ENCODE assay signal across 9 mouse cellular contexts in the genomic region with DNA sequence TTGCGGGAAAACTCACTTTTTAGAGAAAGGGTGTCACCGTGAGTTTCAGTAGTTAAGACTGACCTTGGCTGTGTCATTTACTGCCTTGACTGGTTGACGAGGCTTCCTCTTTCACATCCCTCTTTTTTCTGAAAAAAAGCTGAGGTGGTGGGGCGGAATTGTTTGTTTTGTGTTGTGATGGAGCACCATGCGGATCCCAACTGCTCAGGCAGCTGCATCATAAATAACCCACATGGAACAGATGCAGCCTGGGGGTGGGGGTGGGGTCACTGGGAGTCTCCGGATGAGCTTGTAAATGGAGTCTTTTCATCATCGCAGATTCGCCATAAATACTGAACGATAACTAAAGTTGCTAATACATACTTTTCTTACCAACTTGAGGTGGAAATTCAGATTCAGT.
A peak's percentile ranks its signal among the peaks of the same experiment; 100 is the strongest.
DNase-seq lines count a peak whose midpoint lies in the region; ATAC-seq lines count a peak whose summit lies in the region.
"Had no signal": no experiment of that assay in that cellular context is flagged by ENCODE, and none has a peak within 500 bp of the region (broad histone marks: within the 10 kb centered on the region; RNA-seq: fewer than 3 reads in every experiment).

No protein-coding gene starts in this region.

- WGBS in midbrain, embryonic 13.5 days, result 61% methylated on average over 9 of the region's 9 CpGs
- WGBS in midbrain, embryonic 11.5 days, result 71% methylated on average over 9 of the region's 9 CpGs
- WGBS in stomach, embryonic 15.5 days, result 33% methylated on average over 9 of the region's 9 CpGs

- no peak overlapping the region for H3K4me2 ChIP-seq in midbrain, embryonic 13.5 days (replicated peaks)
- no peak overlapping the region for H3K4me2 ChIP-seq in midbrain, embryonic 11.5 days
- H3K4me2 ChIP-seq in stomach, embryonic 15.5 days, result peak overlapping the region; percentile 40

- no peak overlapping the region for H3K4me3 ChIP-seq in midbrain, embryonic 13.5 days (replicated peaks)
- no peak overlapping the region for H3K4me3 ChIP-seq in midbrain, embryonic 11.5 days (ENCODE audit: low read depth, low read length)
- H3K4me3 ChIP-seq in stomach, embryonic 15.5 days (replicated peaks), result peak overlapping the region; percentile 15; the same call in 1 of the 2 replicates

- no peaks in the 10 kb centered on the region for H3K36me3 ChIP-seq in midbrain, embryonic 13.5 days
- H3K36me3 ChIP-seq in midbrain, embryonic 11.5 days (ENCODE audit: control insufficient read depth, insufficient read depth, low read length), result no peaks in the 10 kb centered on the region
- H3K36me3 ChIP-seq in stomach, embryonic 15.5 days, result no peaks in the 10 kb centered on the region

- 0 out of 2 replicates have a peak overlapping the region, but pooled peaks have one; percentile 52 for H3K27ac ChIP-seq in midbrain, embryonic 13.5 days
- H3K27ac ChIP-seq in midbrain, embryonic 11.5 days (ENCODE audit: low read depth, low read length), result no peak overlapping the region
- 0 out of 2 replicates have a peak overlapping the region, but pooled peaks have one; percentile 38 for H3K27ac ChIP-seq in stomach, embryonic 15.5 days

- no peaks in the 10 kb centered on the region for H3K9me3 ChIP-seq in midbrain, embryonic 13.5 days
- no peaks in the 10 kb centered on the region for H3K9me3 ChIP-seq in midbrain, embryonic 11.5 days (ENCODE audit: control insufficient read depth, low read length)
- no peaks in the 10 kb centered on the region for H3K9me3 ChIP-seq in stomach, embryonic 15.5 days

- H3K27me3 ChIP-seq in midbrain, embryonic 13.5 days, result no peaks in the 10 kb centered on the region
- no peaks in the 10 kb centered on the region for H3K27me3 ChIP-seq in midbrain, embryonic 11.5 days (ENCODE audit: control insufficient read depth, insufficient read depth, low read length)
- no peaks in the 10 kb centered on the region for H3K27me3 ChIP-seq in stomach, embryonic 15.5 days (replicated peaks)

- H3K9ac ChIP-seq in midbrain, embryonic 13.5 days (replicated peaks), result no peak overlapping the region
- no peak overlapping the region for H3K9ac ChIP-seq in midbrain, embryonic 11.5 days (ENCODE audit: low read length)
- no peak overlapping the region for H3K9ac ChIP-seq in stomach, embryonic 15.5 days

- peak; percentile 23 for DNase-seq in gastrocnemius, postnatal 14 days
- DNase-seq in gastrocnemius, adult 8-10 months (ENCODE audit: low spot score in 2 of 2), result no peak
- no peak for DNase-seq in midbrain, embryonic 11.5 days (ENCODE audit: low spot score, missing footprints)
- DNase-seq in kidney, postnatal 14 days, result peak; percentile 32
- DNase-seq in urinary bladder, postnatal 4 days (ENCODE audit: low spot score in 2 of 2), result no peak
- no peak for DNase-seq in adrenal gland, postnatal 10 days
- DNase-seq: cerebellum, adult 11-12 months had no signal

- no peak for ATAC-seq in midbrain, embryonic 13.5 days
- no peak for ATAC-seq in midbrain, embryonic 11.5 days (ENCODE audit: low FRiP score)
- no peak for ATAC-seq in stomach, embryonic 15.5 days (ENCODE audit: insufficient read depth, low FRiP score, low read depth)

- intact Hi-C loops in gastrocnemius, postnatal 14 days (cut with DNase I; ENCODE audit: low total_unique reads), result no loop called here

- peaks cover 16% of the 10 kb centered on the region for H3K4me1 ChIP-seq in midbrain, embryonic 13.5 days (replicated peaks)
- H3K4me1 ChIP-seq in midbrain, embryonic 11.5 days (ENCODE audit: control insufficient read depth, insufficient read depth, low read length), result 0 out of 2 replicates have a peak, but pooled peaks cover 2% of the 10 kb centered on the region
- H3K4me1 ChIP-seq in stomach, embryonic 15.5 days, result 0 out of 2 replicates have a peak, but pooled peaks cover 4% of the 10 kb centered on the region

Comparison
In these comparisons a context has a peak if more than half of its experiments do, and no peak if none do; other contexts are left out.
1. DNase-seq: peak in gastrocnemius, postnatal 14 days (single experiment) and kidney, postnatal 14 days (single experiment); none in gastrocnemius, adult 8-10 months (0 of 2), midbrain, embryonic 11.5 days (single experiment), urinary bladder, postnatal 4 days (0 of 2) and adrenal gland, postnatal 10 days (single experiment).